Mouse (Mus musculus): Measurements from ENCODE around the gene Taf9.

GRCm38 (mm10) chr13:100670181-100670741 is 18.9 kb downstream of the Taf9 start:
- TF ChIP-seq GATA1 (IDR thresholded peaks at IDR 0.05; ENCODE audit: borderline replicate concordance, low read length) (no peak), FLI1 (IDR thresholded peaks at IDR 0.05; ENCODE audit: low read length) (no peak)
